Mouse (Mus musculus) midbrain, embryonic 15.5 days (tissue): ENCODE results near the gene Eif4e3. TPM values are rescaled to one million over a fixed set of nuclear protein-coding genes. Genes with fewer than 3 reads are reported as not detected.

Source experiments
- ATAC-seq: fragments of 200-750 bp; cut with Nextera tagmentation; replicated peaks from 2 replicates; pipeline ENCODE4 v1.8.0; 2017; ENCODE audit warnings: moderate TSS enrichment
- H3K27ac ChIP-seq: fragments of 300-500 bp; sonication (generic); 2 replicates; pipeline ENCODE4 v1.5.1; 2015; ENCODE audit warnings: mild to moderate bottlenecking, inconsistent platforms
- H3K27me3 ChIP-seq: fragments of 300-500 bp; sonication (generic); replicated peaks from 2 replicates; pipeline ENCODE4 v1.6.1; 2015; ENCODE audit warnings: inconsistent platforms
- H3K36me3 ChIP-seq: fragments of 300-500 bp; sonication (generic); replicated peaks from 2 replicates; pipeline ENCODE4 v1.6.1; 2015; ENCODE audit warnings: inconsistent platforms
- H3K4me1 ChIP-seq: fragments of 300-500 bp; sonication (generic); 2 replicates; pipeline ENCODE4 v1.6.1; 2015; ENCODE audit warnings: inconsistent platforms
- H3K4me2 ChIP-seq: fragments of 300-500 bp; sonication (generic); 2 replicates; pipeline ENCODE4 v1.6.1; 2015; ENCODE audit warnings: inconsistent platforms, mild to moderate bottlenecking, moderate library complexity
- H3K4me3 ChIP-seq: fragments of 300-500 bp; sonication (generic); 2 replicates; pipeline ENCODE4 v1.5.1; 2015; ENCODE audit warnings: mild to moderate bottlenecking, inconsistent platforms
- H3K9ac ChIP-seq: fragments of 300-500 bp; sonication (generic); 2 replicates; pipeline ENCODE4 v1.6.1; 2015; ENCODE audit warnings: mild to moderate bottlenecking, inconsistent platforms
- H3K9me3 ChIP-seq: fragments of 300-500 bp; sonication (generic); 2 replicates; pipeline ENCODE4 v1.6.1; 2016; ENCODE audit warnings: inconsistent platforms
- WGBS: fragments of 180-500 bp; shearing (Covaris S2); methylation state at CpG from one replicate; pipeline ENCODE4 v1.1.7; 2015; ENCODE audit warnings: mixed read lengths; 5-methylcytosine and 5-hydroxymethylcytosine counted together
- polyA plus RNA-seq: library from polyadenylated mRNA; unstranded; fragments of >200 nt; fragmentation: Nextera tagmentation; extraction: Ambion mirVana; gene quantifications from 2 replicates; pipeline ENCODE4 v1.2.1, GENCODE M21; 2015

Gene Eif4e3
- polyA plus RNA-seq, 1 experiment from 2014 or later = 8.6 TPM

DNA sequence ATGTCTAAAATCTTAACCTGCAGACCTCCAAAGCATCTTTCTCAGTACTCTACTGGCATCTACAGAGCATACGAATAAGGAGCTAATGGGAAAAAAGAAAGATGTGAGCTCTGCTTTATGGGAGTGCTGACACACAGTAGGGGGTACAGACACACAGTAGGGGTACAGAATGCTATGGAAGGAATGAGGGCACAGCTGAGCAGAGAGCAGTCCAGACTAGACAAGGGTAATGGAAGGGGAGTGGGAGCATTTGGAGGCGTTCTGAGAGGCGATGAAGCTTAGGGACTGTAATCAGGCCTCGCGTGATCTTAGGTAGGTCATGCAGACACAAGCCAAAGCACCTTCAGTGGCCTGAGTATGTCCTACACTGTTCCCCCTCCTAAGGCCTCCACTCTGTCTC is 17.4 kb upstream of the Eif4e3 start:
- Histone ChIP-seq H3K9me3 (no peaks in the 10 kb centered on the region), H3K9ac (no peak overlapping the region), H3K27ac (no peak overlapping the region), H3K36me3 (no peaks in the 10 kb centered on the region), H3K4me2 (no peak overlapping the region), H3K4me1 (no peaks in the 10 kb centered on the region), H3K4me3 (no peak overlapping the region), H3K27me3 (no peaks in the 10 kb centered on the region)
- no peak for ATAC-seq
- 89% methylated on average over 5 of the region's 5 CpGs for WGBS

DNA sequence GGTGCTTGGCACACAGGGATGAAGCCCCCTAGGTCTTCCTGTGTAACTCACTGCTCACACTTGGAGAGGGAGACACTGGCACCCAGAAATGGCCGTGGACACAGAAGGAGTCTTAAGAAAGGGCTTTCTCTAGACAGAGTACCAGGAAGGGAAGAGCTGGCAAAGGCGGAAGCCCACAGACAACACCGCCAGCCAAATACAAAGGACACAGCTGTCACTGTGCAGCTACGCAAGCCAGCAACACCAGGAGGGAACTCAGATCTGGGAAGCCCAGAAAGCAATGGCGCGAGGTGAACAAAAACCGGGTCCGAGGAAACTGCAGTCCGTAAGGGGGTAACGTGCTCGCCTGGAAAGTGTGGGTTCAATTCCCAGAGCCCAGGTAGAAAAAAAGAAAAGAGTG is 11.5 kb upstream of the Eif4e3 start:
- Histone ChIP-seq H3K4me2 (no peak overlapping the region), H3K4me1 (peaks cover 8% of the 10 kb centered on the region), H3K27me3 (no peaks in the 10 kb centered on the region), H3K9ac (no peak overlapping the region), H3K4me3 (no peak overlapping the region), H3K9me3 (no peaks in the 10 kb centered on the region), H3K36me3 (no peaks in the 10 kb centered on the region), H3K27ac (peak overlapping the region; percentile 38; the same call in 1 of the 2 replicates)
- ATAC-seq = no peak
- WGBS = 65% methylated on average over 11 of the region's 11 CpGs

DNA sequence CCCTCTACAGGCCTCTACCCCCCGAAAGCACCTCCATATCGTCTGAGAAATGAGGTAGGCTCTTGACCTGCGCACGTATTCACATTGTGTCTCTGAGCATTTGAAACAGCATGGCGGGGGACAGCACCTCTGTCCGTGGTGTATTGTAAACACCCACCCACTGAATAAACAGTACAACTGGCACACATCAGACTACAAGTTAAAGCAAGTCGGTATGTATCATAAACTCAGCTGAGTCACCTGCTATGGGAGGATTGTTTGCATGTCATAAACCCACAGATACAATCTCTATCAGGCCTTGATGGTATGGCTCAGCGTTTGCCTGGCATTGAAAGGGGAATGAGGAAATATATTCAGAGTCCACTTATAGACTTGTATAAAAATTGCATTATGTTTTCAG is 10.8 kb upstream of the Eif4e3 start:
- Histone ChIP-seq H3K9ac (no peak overlapping the region), H3K4me2 (no peak overlapping the region), H3K9me3 (no peaks in the 10 kb centered on the region), H3K4me1 (peaks cover 8% of the 10 kb centered on the region), H3K4me3 (no peak overlapping the region), H3K27me3 (no peaks in the 10 kb centered on the region), H3K36me3 (no peaks in the 10 kb centered on the region), H3K27ac (no peak overlapping the region)
- 89% methylated on average over 8 of the region's 8 CpGs for WGBS
- ATAC-seq = no peak

DNA sequence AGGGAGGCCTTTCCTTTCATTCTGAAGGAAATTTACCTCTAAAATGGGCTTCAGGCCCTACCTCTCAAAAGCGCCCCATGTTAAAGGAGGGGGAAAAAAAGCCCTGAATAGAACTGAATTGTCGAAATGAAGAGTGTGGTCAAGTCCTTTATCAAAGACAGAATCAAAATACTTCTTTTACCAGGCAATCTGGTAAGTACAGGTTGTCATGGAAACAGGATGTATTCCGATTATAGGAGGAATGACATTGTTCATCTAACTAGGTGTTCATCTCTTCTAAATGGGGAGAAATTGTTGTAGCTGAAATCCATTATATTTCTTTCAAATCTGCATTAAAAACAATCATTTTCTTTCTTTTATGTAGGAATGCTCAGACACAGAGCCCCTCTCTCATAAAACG is 7.9 kb upstream of the Eif4e3 start:
- H3K27me3 ChIP-seq = no peaks in the 10 kb centered on the region
- H3K36me3 ChIP-seq = no peaks in the 10 kb centered on the region
- H3K4me2 ChIP-seq = no peak overlapping the region
- no peak overlapping the region for H3K9ac ChIP-seq
- peaks cover 26% of the 10 kb centered on the region for H3K4me1 ChIP-seq
- 0 out of 2 replicates have a peak overlapping the region, but pooled peaks have one; percentile 45 for H3K27ac ChIP-seq
- H3K4me3 ChIP-seq = no peak overlapping the region
- no peak for ATAC-seq
- no peaks in the 10 kb centered on the region for H3K9me3 ChIP-seq
- 50% methylated on average over 4 of the region's 4 CpGs for WGBS

DNA sequence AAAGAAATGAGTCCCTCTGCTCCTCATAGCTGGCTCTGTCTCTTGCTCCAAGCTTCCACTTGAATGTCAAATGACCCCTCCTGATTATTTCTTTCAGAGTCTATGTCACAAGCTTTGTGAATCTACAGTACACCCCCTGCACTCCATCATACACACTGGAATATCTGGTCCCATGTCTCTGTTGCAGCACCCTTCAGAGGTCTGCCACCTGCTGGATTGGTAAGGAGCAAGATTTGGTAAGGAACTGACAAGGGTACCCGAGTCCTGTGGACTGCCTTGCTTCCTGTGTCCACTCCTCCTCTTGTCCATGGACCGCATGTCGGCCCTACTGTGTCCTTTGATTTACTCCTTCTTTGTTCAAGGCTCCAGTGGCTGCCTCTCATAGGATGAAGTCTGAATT is 5.2 kb upstream of the Eif4e3 start:
- 61% methylated on average over 3 of the region's 3 CpGs for WGBS
- H3K4me2 ChIP-seq = no peak overlapping the region
- no peak overlapping the region for H3K4me3 ChIP-seq
- no peaks in the 10 kb centered on the region for H3K9me3 ChIP-seq
- peaks cover 50% of the 10 kb centered on the region for H3K4me1 ChIP-seq
- no peak overlapping the region for H3K9ac ChIP-seq
- no peak for ATAC-seq
- H3K27ac ChIP-seq = no peak overlapping the region
- no peaks in the 10 kb centered on the region for H3K27me3 ChIP-seq
- no peaks in the 10 kb centered on the region for H3K36me3 ChIP-seq

DNA sequence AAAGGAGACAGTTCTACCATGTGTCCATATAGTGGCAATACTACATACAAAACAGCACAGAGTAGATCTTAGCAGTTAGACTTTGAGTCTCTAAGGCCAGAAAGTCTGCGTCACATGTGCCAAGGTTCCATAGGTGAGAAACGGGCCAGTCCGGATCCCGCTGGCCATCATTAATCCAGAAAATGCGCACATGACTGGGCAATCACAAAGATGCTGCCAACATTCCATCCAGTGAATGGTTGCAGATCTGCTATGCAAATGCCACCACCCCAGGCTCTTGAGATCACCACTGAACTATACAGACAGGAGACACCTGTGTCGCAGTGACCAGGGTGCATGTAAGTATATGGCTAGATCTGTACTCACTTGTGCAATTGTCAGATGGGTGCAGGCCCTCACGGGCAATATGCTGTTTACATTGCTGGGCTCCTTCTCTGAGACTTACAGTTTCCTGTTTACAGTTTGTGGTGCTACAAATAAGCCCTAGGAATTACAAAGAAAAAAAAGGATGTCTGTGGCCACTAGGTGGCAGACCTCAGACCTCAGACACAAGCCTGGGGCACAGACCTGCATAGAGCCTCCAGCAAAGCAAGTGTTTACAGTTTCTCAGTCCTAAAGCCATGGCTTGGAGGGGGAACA is 4.0 kb upstream of the Eif4e3 start:
- Histone ChIP-seq H3K27me3 (no peaks in the 10 kb centered on the region), H3K4me3 (no peak overlapping the region), H3K9me3 (no peaks in the 10 kb centered on the region), H3K4me1 (peaks cover 57% of the 10 kb centered on the region), H3K9ac (no peak overlapping the region), H3K27ac (peak overlapping the region; percentile 78), H3K4me2 (peak overlapping the region; percentile 22; the same call in 1 of the 2 replicates), H3K36me3 (no peaks in the 10 kb centered on the region)
- ATAC-seq = peak; percentile 37
- WGBS = 56% methylated on average over 7 of the region's 7 CpGs

DNA sequence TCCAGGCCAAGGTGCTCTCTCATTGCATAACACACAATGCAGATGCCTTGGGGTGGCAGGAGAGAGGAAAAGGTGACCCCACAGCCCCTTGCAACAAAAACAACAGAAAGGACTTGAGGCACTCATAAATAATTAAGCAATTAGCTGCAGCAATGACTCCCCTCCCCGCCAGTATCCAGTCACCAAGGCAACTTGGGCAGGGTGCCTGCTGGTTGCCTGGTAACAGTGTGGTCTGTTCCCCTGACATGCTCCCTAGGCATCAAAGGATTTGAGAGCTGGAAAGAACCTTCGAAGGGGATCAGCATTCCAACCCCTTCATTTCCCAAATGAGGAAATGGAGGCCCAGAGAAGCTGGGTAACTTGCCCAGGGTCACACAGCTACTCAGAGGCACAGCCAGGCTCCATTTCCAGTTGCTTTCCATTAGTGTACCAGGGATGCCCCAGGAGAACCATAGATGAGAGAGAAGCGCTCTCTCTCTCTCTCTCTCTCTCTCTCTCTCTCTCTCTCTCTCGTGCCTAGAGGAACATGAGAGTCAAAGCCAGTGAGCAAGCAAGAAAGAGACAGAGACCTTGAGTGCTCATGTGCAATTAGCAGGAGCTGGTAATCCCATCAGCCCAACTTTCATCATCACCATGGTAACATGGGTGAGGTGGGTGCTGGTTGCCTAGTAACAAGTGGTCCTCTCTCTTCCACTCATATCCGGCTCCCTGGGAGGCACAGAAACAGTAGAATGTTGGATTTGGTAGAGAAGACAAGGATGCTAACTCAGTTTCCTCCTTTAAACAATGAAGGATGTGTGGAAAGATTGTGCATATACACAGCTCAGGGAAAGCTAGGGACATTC is 3.1 kb upstream of the Eif4e3 start:
- no peak overlapping the region for H3K4me3 ChIP-seq
- H3K27ac ChIP-seq = peak overlapping the region; percentile 78
- no peak overlapping the region for H3K9ac ChIP-seq
- peak; percentile 77 for ATAC-seq
- H3K4me1 ChIP-seq = peaks cover 58% of the 10 kb centered on the region
- H3K36me3 ChIP-seq = no peaks in the 10 kb centered on the region
- 11% methylated on average over 5 of the region's 5 CpGs for WGBS
- no peaks in the 10 kb centered on the region for H3K9me3 ChIP-seq
- no peaks in the 10 kb centered on the region for H3K27me3 ChIP-seq
- H3K4me2 ChIP-seq = peak overlapping the region; percentile 22

DNA sequence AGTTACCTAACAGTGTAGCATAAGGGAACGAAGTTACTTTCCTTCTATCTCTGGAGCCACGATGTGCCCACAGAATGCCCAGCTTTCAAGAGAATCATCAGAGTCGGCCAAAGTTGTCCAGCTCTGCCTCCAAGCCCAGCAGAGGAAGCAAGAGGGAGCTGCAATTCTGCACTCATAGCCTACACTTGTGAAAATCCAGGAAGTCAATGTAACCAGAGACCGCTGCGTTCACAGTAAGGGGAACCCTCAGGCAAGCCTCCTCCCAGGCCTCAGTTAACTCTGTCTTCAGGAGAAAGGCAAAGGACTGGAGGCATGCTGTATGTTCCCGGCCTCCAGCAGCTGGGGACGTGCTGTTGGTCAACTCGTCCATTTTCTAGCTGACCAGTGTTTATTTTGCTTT is 719 bp upstream of the Eif4e3 start:
- peak overlapping the region; percentile 70; the same call in 1 of the 2 replicates for H3K27ac ChIP-seq
- H3K4me3 ChIP-seq = peak overlapping the region; percentile 67
- no peaks in the 10 kb centered on the region; the same call in 1 of the 2 replicates for H3K27me3 ChIP-seq
- H3K9ac ChIP-seq = no peak overlapping the region
- ATAC-seq = no peak
- 52% methylated on average over 8 of the region's 8 CpGs for WGBS
- H3K9me3 ChIP-seq = no peaks in the 10 kb centered on the region
- H3K4me1 ChIP-seq = peaks cover 57% of the 10 kb centered on the region
- peak overlapping the region; percentile 80 for H3K4me2 ChIP-seq
- no peaks in the 10 kb centered on the region for H3K36me3 ChIP-seq

DNA sequence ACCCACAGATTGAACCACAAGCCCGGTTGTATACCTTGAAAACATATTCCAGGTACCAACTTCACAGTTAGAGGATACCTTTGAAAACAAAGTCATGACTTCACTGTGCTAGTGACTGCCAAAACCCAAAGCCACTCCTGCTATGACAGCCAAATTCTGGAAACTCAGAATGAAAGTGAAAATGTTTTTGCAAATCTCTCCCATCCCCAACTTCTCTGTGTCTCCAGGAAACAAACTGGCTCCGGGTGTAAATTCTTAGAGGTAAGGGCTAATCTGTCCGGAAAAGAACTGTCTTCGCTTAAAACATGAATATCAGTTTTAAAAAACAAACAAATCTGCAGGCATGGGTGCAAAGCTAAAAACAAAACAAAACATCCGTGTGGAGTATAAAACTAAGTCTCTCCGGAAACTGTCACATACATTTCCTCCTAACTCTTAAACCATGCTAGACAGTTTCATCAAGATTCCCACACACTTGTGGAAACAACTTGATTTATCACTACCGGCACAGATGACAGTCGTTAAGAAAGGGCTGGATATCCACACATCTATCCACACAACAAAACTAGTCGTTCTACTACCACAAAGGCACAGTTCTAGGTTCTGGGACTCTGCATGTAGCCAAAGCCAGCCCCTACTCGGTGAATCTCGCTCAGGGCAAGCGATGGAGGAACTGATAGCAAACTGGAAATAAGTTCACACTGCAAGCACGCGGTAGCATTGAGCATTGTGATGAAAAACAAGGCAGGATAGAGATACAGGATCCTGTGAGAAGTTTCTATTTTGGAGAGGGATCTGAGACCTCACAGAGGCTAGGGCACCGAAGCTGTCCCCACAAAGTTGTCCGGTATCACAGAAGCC is 884 bp downstream of the Eif4e3 start:
- H3K4me2 ChIP-seq = peak overlapping the region; percentile 80
- H3K4me3 ChIP-seq = peak overlapping the region; percentile 67
- peak overlapping the region; percentile 70; the same call in 1 of the 2 replicates for H3K27ac ChIP-seq
- 33% methylated on average over 16 of the region's 16 CpGs for WGBS
- no peak for ATAC-seq
- H3K9me3 ChIP-seq = no peaks in the 10 kb centered on the region
- H3K36me3 ChIP-seq = no peaks in the 10 kb centered on the region
- peaks cover 57% of the 10 kb centered on the region for H3K4me1 ChIP-seq
- H3K9ac ChIP-seq = peak overlapping the region; percentile 70
- H3K27me3 ChIP-seq = no peaks in the 10 kb centered on the region; the same call in 1 of the 2 replicates

DNA sequence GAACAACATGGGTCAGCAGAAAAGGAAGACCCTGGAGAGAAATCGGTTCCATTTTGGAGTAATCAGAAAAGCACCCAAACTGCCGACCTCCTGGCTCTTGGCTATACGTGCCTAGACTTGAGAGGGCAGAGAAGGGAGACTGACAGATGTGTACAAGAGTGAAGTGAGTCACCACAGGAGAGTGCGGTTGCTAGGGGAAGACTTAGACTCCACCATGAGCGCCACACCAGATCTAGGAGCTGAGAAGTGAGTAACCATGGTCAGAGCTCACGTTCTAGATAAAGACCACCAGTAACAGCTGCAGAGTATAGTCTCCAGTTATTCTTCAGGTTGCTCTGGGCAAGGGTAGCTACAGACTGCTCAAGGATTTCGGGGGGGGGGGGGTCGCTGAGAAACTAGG is 3.3 kb downstream of the Eif4e3 start:
- Histone ChIP-seq H3K27me3 (no peaks in the 10 kb centered on the region; the same call in 1 of the 2 replicates), H3K9ac (no peak overlapping the region), H3K27ac (no peak overlapping the region), H3K4me2 (no peak overlapping the region), H3K4me3 (no peak overlapping the region), H3K4me1 (peaks cover 44% of the 10 kb centered on the region), H3K9me3 (no peaks in the 10 kb centered on the region), H3K36me3 (no peaks in the 10 kb centered on the region)
- ATAC-seq = no peak
- WGBS = 81% methylated on average over 8 of the region's 8 CpGs

DNA sequence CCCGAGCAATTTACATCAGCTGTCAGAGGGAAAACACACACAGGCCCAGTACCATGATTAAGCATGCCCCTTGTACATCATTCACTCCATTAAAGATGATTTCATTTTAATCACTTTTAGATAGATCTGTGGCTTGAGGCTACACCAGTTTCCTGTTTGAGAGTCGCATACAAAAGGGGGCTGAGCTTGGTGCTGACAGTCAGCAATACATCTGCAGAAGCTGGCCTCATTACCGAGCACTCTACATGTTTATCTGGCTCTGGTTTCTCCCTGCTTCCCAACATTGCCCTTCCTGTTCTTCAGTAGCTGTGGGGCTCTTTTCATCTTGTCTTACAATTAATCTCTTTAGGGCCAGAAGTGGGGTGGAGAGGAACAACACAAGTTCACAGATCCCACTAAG is 6.1 kb downstream of the Eif4e3 start:
- no peak overlapping the region for H3K4me3 ChIP-seq
- ATAC-seq = peak; percentile 41; the same call in 1 of the 2 replicates
- peak overlapping the region; percentile 43; the same call in 1 of the 2 replicates for H3K27ac ChIP-seq

DNA sequence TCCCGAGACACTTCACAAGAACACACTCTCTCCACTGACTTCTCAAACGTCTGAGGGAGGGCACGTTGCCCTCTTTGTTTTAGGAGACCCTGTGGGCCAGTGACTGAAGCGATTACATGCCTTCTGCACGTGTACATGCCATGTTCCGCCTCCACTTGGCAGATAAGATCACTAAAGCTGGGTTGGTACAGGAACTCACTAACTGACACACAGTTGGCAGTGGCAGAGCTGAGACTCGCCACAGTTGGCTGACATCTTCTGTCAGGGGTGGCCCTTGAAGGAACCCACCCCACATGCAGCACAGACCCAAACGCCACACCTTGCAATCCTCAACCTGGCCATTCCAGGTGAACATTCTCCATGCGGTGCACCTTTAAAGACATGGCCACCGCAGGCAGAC is 8.0 kb downstream of the Eif4e3 start:
- H3K4me1 ChIP-seq = peaks cover 22% of the 10 kb centered on the region
- 86% methylated on average over 10 of the region's 10 CpGs for WGBS
- H3K4me2 ChIP-seq = no peak overlapping the region
- ATAC-seq = no peak
- no peaks in the 10 kb centered on the region for H3K36me3 ChIP-seq
- H3K27ac ChIP-seq = no peak overlapping the region
- H3K27me3 ChIP-seq = no peaks in the 10 kb centered on the region
- H3K9ac ChIP-seq = no peak overlapping the region
- no peaks in the 10 kb centered on the region for H3K9me3 ChIP-seq
- no peak overlapping the region for H3K4me3 ChIP-seq

More for the DNA sequence above, 6.1 kb downstream of the Eif4e3 start:
- Histone ChIP-seq H3K4me2 (no peak overlapping the region), H3K9ac (no peak overlapping the region), H3K4me1 (peaks cover 27% of the 10 kb centered on the region), H3K9me3 (no peaks in the 10 kb centered on the region), H3K27me3 (no peaks in the 10 kb centered on the region; the same call in 1 of the 2 replicates), H3K36me3 (no peaks in the 10 kb centered on the region)
- 32% methylated on average over 3 of the region's 3 CpGs for WGBS
